Mouse (Mus musculus): Measurements from ENCODE around the gene Mettl7b. TPM values are rescaled to one million over a fixed set of nuclear protein-coding genes. Genes with fewer than 3 reads are reported as not detected.

Mettl7b gene
- polyA plus RNA-seq, 1 experiment from 2014 or later, result 68.0 TPM

DNA sequence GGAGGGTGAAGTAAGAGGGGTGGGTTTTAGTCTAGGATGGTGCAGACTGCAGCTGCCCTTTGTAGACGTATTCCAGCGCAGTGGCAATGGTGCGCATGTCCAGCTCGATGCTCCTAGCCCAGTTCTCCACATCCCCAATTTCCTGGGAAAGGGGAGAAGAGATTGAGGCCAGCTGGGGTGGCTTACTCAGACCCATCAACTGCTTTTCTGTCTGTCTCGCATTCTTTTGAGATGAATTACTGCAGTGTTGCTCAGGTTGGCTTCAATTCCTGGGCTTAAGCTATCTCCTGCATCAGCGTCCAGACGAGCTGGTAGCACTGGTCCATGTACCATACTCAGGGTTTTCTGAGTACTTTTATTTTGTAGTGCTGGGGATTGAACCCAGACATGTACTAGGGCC, 40.8 kb downstream of the Mettl7b start:
- no peaks in the 10 kb centered on the region for H3K27me3 ChIP-seq (ENCODE audit: control insufficient read depth, insufficient read depth, low read length)
- peak overlapping the region; percentile 71 for H3K27ac ChIP-seq (replicated peaks)
- no peak for TF ChIP-seq EP300 (optimal IDR thresholded peaks at IDR 0.05)
- TF ChIP-seq CTCF (IDR thresholded peaks at IDR 0.05; ENCODE audit: low read depth), result no peak
- 69% methylated on average over 7 of the region's 7 CpGs for WGBS
- H3K4me2 ChIP-seq (replicated peaks; ENCODE audit: low read depth), result no peak overlapping the region
- no peaks in the 10 kb centered on the region for H3K9me3 ChIP-seq (ENCODE audit: control insufficient read depth, low read length)
- H3K4me1 ChIP-seq (replicated peaks; ENCODE audit: control insufficient read depth, insufficient read depth), result 0 out of 2 replicates have a peak, but pooled peaks cover 13% of the 10 kb centered on the region
- DNase-seq (ENCODE audit: low spot score) (no peak), ATAC-seq (ENCODE audit: low FRiP score, low TSS enrichment) (no peak)
- no peak overlapping the region for H3K4me3 ChIP-seq (ENCODE audit: low read depth, low read length)
- no peak overlapping the region for H3K9ac ChIP-seq (ENCODE audit: low read length)
- peaks cover 12% of the 10 kb centered on the region for H3K36me3 ChIP-seq (ENCODE audit: control insufficient read depth, insufficient read depth, low read length)

DNA sequence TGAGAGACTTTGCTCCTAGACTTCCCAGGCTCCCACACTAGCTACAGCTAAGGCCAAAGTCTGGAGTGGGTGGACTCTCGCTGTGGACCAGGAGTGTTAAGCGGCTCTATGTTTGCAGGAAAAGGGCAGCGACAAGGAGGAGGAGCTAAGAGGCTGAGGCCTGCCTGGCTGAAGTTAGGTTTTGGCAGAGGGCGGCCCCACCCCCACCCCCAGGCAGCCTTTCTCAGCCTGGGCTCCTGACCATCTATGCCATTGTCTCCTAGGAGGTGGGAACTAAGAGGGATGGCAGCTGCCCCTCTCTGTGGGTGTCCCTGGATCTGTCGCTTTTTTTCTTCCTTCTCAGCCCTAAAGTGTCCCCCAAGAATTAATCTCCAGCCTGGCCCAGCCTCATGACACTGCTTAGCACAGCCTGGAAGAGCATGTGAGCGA, 41.6 kb downstream of the Mettl7b start:
- peak; percentile 79 for DNase-seq (ENCODE audit: low spot score)
- 24% methylated on average over 5 of the region's 6 CpGs for WGBS
- peak; percentile 47 for ATAC-seq (ENCODE audit: low FRiP score, low TSS enrichment)
- Histone ChIP-seq H3K27me3 (ENCODE audit: control insufficient read depth, insufficient read depth, low read length) (no peaks in the 10 kb centered on the region), H3K9ac (ENCODE audit: low read length) (peak overlapping the region; percentile 35), H3K27ac (replicated peaks) (peak overlapping the region; percentile 71), H3K4me3 (ENCODE audit: low read depth, low read length) (no peak overlapping the region), H3K36me3 (ENCODE audit: control insufficient read depth, insufficient read depth, low read length) (peaks cover 12% of the 10 kb centered on the region), H3K9me3 (ENCODE audit: control insufficient read depth, low read length) (no peaks in the 10 kb centered on the region), H3K4me1 (replicated peaks; ENCODE audit: control insufficient read depth, insufficient read depth) (0 out of 2 replicates have a peak, but pooled peaks cover 13% of the 10 kb centered on the region), H3K4me2 (replicated peaks; ENCODE audit: low read depth) (no peak overlapping the region)
- TF ChIP-seq EP300 (optimal IDR thresholded peaks at IDR 0.05), result no peak
- TF ChIP-seq CTCF (IDR thresholded peaks at IDR 0.05; ENCODE audit: low read depth), result no peak

DNA sequence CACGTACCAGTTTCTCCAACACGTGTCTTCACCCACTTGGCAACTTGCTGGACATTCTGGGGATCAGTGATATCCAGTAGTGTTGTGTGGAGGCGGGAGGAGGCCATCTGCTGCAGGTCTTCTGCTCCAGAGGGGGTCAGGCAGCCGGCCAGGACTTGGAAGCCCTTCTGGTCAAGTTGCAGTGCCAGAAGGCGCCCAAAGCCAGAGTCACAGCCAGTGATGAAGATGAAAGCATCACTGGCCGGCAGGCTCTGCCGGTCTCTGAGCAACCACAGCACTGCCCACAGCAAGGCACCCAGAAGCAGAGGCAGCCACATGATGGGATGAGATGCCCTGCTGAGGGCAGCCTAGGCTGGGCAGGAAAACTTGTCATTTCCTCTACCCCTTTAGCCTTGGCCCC, 42.5 kb downstream of the Mettl7b start:
- H3K4me2 ChIP-seq (replicated peaks; ENCODE audit: low read depth), result no peak overlapping the region

DNA sequence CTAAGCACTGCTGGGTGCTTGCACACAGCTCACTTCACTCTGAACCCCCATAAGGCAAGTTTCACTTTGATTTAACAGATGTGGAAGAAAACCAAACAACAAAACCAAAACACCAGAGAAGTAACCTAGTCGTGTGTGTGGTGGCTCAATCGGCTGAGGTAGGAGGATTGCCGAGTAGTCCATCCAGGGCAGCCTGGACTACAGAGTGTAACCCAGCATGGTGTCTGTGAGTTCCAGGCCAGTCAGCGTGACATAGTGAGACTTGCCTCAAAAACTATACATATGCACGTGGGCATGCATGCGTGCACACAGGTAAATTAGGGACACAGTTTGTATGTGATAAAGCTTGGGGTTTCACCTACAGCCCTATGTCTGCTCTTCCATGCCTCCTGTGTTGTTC, 43.4 kb downstream of the Mettl7b start:
- DNase-seq (ENCODE audit: low spot score), result peak; percentile 14
- Histone ChIP-seq H3K27me3 (ENCODE audit: control insufficient read depth, insufficient read depth, low read length) (no peaks in the 10 kb centered on the region), H3K4me1 (replicated peaks; ENCODE audit: control insufficient read depth, insufficient read depth) (0 out of 2 replicates have a peak, but pooled peaks cover 6% of the 10 kb centered on the region), H3K4me3 (ENCODE audit: low read depth, low read length) (no peak overlapping the region), H3K36me3 (ENCODE audit: control insufficient read depth, insufficient read depth, low read length) (peaks cover 16% of the 10 kb centered on the region), H3K4me2 (replicated peaks; ENCODE audit: low read depth) (no peak overlapping the region), H3K9ac (ENCODE audit: low read length) (no peak overlapping the region), H3K9me3 (ENCODE audit: control insufficient read depth, low read length) (no peaks in the 10 kb centered on the region), H3K27ac (replicated peaks) (no peak overlapping the region)
- no peak for ATAC-seq (ENCODE audit: low FRiP score, low TSS enrichment)
- TF ChIP-seq EP300 (optimal IDR thresholded peaks at IDR 0.05), result no peak
- TF ChIP-seq CTCF (IDR thresholded peaks at IDR 0.05; ENCODE audit: low read depth), result no peak
- WGBS, result 86% methylated on average over 6 of the region's 6 CpGs

More for the DNA sequence above, 42.5 kb downstream of the Mettl7b start:
- H3K27ac ChIP-seq (replicated peaks), result peak overlapping the region; percentile 71; the same call in 1 of the 2 replicates
- TF ChIP-seq EP300 (optimal IDR thresholded peaks at IDR 0.05), result no peak
- TF ChIP-seq CTCF (IDR thresholded peaks at IDR 0.05; ENCODE audit: low read depth), result no peak
- no peaks in the 10 kb centered on the region for H3K9me3 ChIP-seq (ENCODE audit: control insufficient read depth, low read length)
- H3K27me3 ChIP-seq (ENCODE audit: control insufficient read depth, insufficient read depth, low read length), result no peaks in the 10 kb centered on the region
- DNase-seq (ENCODE audit: low spot score), result no peak
- no peak overlapping the region for H3K9ac ChIP-seq (ENCODE audit: low read length)
- H3K36me3 ChIP-seq (ENCODE audit: control insufficient read depth, insufficient read depth, low read length), result peaks cover 16% of the 10 kb centered on the region
- H3K4me3 ChIP-seq (ENCODE audit: low read depth, low read length), result no peak overlapping the region
- 62% methylated on average over 7 of the region's 7 CpGs for WGBS
- 0 out of 2 replicates have a peak, but pooled peaks cover 10% of the 10 kb centered on the region for H3K4me1 ChIP-seq (replicated peaks; ENCODE audit: control insufficient read depth, insufficient read depth)
- ATAC-seq (ENCODE audit: low FRiP score, low TSS enrichment), result no peak

DNA sequence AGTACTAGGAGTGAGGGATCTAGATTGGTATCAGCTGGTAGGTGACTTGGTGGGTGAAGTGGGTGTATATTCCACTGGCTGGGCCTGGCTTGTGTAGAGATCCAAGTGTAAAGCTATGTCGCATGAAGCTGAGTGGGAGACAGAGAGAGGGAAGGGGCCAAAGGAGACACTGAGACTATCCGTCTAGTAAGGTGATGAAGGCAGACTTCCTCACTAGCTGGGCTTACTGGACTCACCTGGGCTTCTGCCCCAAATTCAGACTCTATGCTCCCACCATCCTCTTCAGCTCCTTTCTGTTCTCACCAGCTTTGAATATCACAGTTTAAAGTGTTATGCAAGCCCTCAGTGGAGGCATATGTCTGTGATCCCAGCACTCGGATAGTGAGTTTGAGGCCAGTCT, 44.1 kb downstream of the Mettl7b start:
- Histone ChIP-seq H3K4me3 (ENCODE audit: low read depth, low read length) (no peak overlapping the region), H3K4me1 (replicated peaks; ENCODE audit: control insufficient read depth, insufficient read depth) (0 out of 2 replicates have a peak, but pooled peaks cover 6% of the 10 kb centered on the region), H3K4me2 (replicated peaks; ENCODE audit: low read depth) (no peak overlapping the region), H3K27me3 (ENCODE audit: control insufficient read depth, insufficient read depth, low read length) (no peaks in the 10 kb centered on the region), H3K36me3 (ENCODE audit: control insufficient read depth, insufficient read depth, low read length) (peaks cover 16% of the 10 kb centered on the region), H3K9ac (ENCODE audit: low read length) (no peak overlapping the region), H3K9me3 (ENCODE audit: control insufficient read depth, low read length) (no peaks in the 10 kb centered on the region), H3K27ac (replicated peaks) (no peak overlapping the region)
- ATAC-seq (ENCODE audit: low FRiP score, low TSS enrichment) (no peak), DNase-seq (ENCODE audit: low spot score) (no peak)
- TF ChIP-seq EP300 (optimal IDR thresholded peaks at IDR 0.05) (no peak), CTCF (IDR thresholded peaks at IDR 0.05; ENCODE audit: low read depth) (no peak)
- WGBS, result 97% methylated on average over 3 of the region's 3 CpGs

DNA sequence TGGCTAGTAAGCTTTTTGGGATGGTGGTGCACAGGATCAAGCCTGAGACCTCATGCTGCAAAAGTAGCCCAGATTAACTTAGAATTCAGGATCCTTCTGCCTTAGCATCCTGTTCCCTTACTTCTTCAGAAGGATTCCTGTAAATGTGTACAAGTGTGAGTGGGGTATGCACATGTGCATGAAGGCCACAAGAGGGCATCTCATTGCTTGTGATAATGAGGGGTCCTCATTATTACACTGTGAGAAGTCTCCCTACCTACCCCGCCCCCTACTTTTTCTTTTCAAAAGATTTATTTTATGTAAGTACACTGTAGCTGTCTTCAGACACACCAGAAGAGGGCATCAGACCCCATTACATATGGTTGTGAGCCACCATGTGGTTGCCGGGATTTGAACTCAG, 45.2 kb downstream of the Mettl7b start:
- 83% methylated on average over 2 of the region's 2 CpGs for WGBS
- Histone ChIP-seq H3K4me2 (replicated peaks; ENCODE audit: low read depth) (no peak overlapping the region), H3K27me3 (ENCODE audit: control insufficient read depth, insufficient read depth, low read length) (no peaks in the 10 kb centered on the region), H3K4me3 (ENCODE audit: low read depth, low read length) (no peak overlapping the region), H3K9ac (ENCODE audit: low read length) (no peak overlapping the region), H3K9me3 (ENCODE audit: control insufficient read depth, low read length) (no peaks in the 10 kb centered on the region), H3K27ac (replicated peaks) (no peak overlapping the region), H3K4me1 (replicated peaks; ENCODE audit: control insufficient read depth, insufficient read depth) (0 out of 2 replicates have a peak, but pooled peaks cover 6% of the 10 kb centered on the region), H3K36me3 (ENCODE audit: control insufficient read depth, insufficient read depth, low read length) (peaks cover 16% of the 10 kb centered on the region)
- ATAC-seq (ENCODE audit: low FRiP score, low TSS enrichment) (no peak), DNase-seq (ENCODE audit: low spot score) (no peak)
- TF ChIP-seq EP300 (optimal IDR thresholded peaks at IDR 0.05), result no peak
- peak; percentile 60 for TF ChIP-seq CTCF (IDR thresholded peaks at IDR 0.05; ENCODE audit: low read depth)
